Mouse (Mus musculus): ENCODE data around the gene Lta. TPM values are rescaled to one million over a fixed set of nuclear protein-coding genes. Genes with fewer than 3 reads are reported as not detected.

Gene Lta
- polyA plus RNA-seq, 1 experiment from 2014 or later: not detected

DNA sequence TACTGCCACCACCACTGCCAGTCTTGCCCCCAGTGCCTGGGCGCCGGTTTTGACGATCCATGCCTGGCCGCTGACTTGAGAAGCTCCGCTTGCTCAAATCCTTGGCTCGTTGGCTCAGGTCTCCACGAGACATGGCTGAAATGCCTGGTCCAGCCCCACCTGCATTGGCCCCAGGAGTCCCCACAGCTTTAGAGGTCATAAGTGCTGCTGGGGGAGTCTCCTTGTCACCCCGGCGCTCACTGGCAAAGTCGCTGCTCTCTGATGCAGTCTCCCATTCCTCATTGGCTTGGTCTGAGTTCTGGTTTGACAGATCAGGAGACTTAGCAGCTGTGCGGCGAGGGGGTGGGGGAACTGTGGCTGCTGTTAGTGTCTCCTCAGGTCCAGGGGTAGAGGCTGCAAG is 49.7 kb downstream of the Lta start:
- 92% methylated on average over 12 of the region's 12 CpGs for WGBS
- no peak overlapping the region for H3K4me3 ChIP-seq
- no peak overlapping the region for H3K27ac ChIP-seq
- H3K27me3 ChIP-seq (ENCODE audit: insufficient read depth, poor library complexity, severe bottlenecking): no peaks in the 10 kb centered on the region
- no peaks in the 10 kb centered on the region for H3K9me3 ChIP-seq
- H3K36me3 ChIP-seq: peaks cover 99% of the 10 kb centered on the region
- H3K4me1 ChIP-seq (replicated peaks): no peaks in the 10 kb centered on the region
- no peak for DNase-seq (ENCODE audit: low spot score)

DNA sequence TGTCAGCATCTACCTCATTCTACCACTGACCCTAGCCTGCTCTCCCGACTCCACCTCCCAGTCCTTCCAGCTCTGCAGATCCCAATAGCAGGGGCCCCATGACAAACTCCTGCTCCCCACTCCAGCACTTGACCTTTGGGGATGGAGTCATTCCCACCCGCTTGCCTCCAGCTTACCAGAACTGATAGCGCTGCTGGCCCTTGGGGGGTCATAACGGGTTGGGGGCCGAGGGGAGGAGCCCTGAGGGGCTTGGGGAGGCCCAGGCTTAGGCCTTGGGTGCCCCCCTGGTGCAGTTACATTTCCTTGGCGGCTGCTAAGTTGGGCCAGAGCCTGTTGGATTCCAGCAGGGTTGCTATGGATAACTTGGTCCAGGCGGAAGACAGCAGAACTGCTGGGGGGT is 50.5 kb downstream of the Lta start:
- no peaks in the 10 kb centered on the region for H3K27me3 ChIP-seq (ENCODE audit: insufficient read depth, poor library complexity, severe bottlenecking)
- no peaks in the 10 kb centered on the region for H3K4me1 ChIP-seq (replicated peaks)
- H3K36me3 ChIP-seq: peaks cover 99% of the 10 kb centered on the region
- no peak for DNase-seq (ENCODE audit: low spot score)
- no peaks in the 10 kb centered on the region for H3K9me3 ChIP-seq
- no peak overlapping the region for H3K27ac ChIP-seq
- no peak overlapping the region for H3K4me3 ChIP-seq
- WGBS: 84% methylated on average over 7 of the region's 7 CpGs

DNA sequence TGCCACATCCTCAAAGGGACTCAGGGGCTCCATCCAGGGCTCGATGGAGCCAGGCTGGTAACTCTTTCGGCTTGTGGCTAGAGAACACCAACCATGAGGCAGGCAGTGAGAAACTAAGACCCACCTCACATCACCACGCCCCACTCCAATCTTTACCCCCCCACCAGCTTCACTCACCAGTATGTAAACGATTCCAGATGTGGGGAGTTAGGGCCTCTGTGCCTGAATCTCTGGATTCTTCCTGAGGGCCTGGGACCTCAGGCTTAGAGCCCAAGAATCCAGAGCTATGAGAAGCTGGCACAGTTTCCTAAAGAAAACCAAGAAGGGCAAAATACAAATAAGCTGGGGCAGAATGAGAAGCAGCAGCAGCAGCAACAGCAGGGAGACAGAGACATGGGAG is 51.2 kb downstream of the Lta start:
- Histone ChIP-seq H3K36me3 (peaks cover 99% of the 10 kb centered on the region), H3K9me3 (no peaks in the 10 kb centered on the region), H3K4me3 (no peak overlapping the region), H3K27me3 (ENCODE audit: insufficient read depth, poor library complexity, severe bottlenecking) (no peaks in the 10 kb centered on the region), H3K4me1 (replicated peaks) (no peaks in the 10 kb centered on the region), H3K27ac (no peak overlapping the region)
- DNase-seq (ENCODE audit: low spot score): no peak
- WGBS: 85% methylated on average over 4 of the region's 4 CpGs

Other genes starting within 250 kb of the Lta start
- 0.09 and 0.20 TPM in 2 replicates for gene Hspa1b, start 246.1 kb downstream of the Lta start, polyA plus RNA-seq (2016; fragmentation: Nextera tagmentation; extraction: Ambion mirVana)
- gene Gm20481, start 235.4 kb downstream of the Lta start, polyA plus RNA-seq (2016; fragmentation: Nextera tagmentation; extraction: Ambion mirVana): 0.42 TPM in 1 of 2 replicates, not detected in the other
- gene Hspa1a, start 233.2 kb downstream of the Lta start, polyA plus RNA-seq (2016; fragmentation: Nextera tagmentation; extraction: Ambion mirVana): 0.90 and 1.7 TPM in 2 replicates
- gene Hspa1l, start 232.6 kb downstream of the Lta start, polyA plus RNA-seq (2016; fragmentation: Nextera tagmentation; extraction: Ambion mirVana): 0.76 and 0.78 TPM in 2 replicates
- 278 and 314 TPM in 2 replicates for gene Lsm2, start 223.5 kb downstream of the Lta start, polyA plus RNA-seq (2016; fragmentation: Nextera tagmentation; extraction: Ambion mirVana)
- 176 and 199 TPM in 2 replicates for gene Vars, start 204.4 kb downstream of the Lta start, polyA plus RNA-seq (2016; fragmentation: Nextera tagmentation; extraction: Ambion mirVana)
- gene Vwa7, start 188.8 kb downstream of the Lta start, polyA plus RNA-seq (2016; fragmentation: Nextera tagmentation; extraction: Ambion mirVana): 0.10 and 0.24 TPM in 2 replicates
- 5.2 and 5.6 TPM in 2 replicates for gene Sapcd1, start 177.3 kb downstream of the Lta start, polyA plus RNA-seq (2016; fragmentation: Nextera tagmentation; extraction: Ambion mirVana)
- 3.9 and 6.4 TPM in 2 replicates for gene Msh5, start 158.6 kb downstream of the Lta start, polyA plus RNA-seq (2016; fragmentation: Nextera tagmentation; extraction: Ambion mirVana)
- gene Clic1, start 155.4 kb downstream of the Lta start, polyA plus RNA-seq (2016; fragmentation: Nextera tagmentation; extraction: Ambion mirVana): 232 and 239 TPM in 2 replicates
- 536 and 664 TPM in 2 replicates for gene Ddah2, start 146.3 kb downstream of the Lta start, polyA plus RNA-seq (2016; fragmentation: Nextera tagmentation; extraction: Ambion mirVana)
- 0.20 and 0.27 TPM in 2 replicates for gene Ly6g6c, start 140.0 kb downstream of the Lta start, polyA plus RNA-seq (2016; fragmentation: Nextera tagmentation; extraction: Ambion mirVana)
- gene Mpig6b, start 139.2 kb downstream of the Lta start, polyA plus RNA-seq (2016; fragmentation: Nextera tagmentation; extraction: Ambion mirVana): 0.76 and 1.1 TPM in 2 replicates
- 0.76 and 0.97 TPM in 2 replicates for gene Ly6g6e, start 128.4 kb downstream of the Lta start, polyA plus RNA-seq (2016; fragmentation: Nextera tagmentation; extraction: Ambion mirVana)
- 2.1 and 2.4 TPM in 2 replicates for gene Ly6g6d, start 127.3 kb downstream of the Lta start, polyA plus RNA-seq (2016; fragmentation: Nextera tagmentation; extraction: Ambion mirVana)
- 0.67 and 0.80 TPM in 2 replicates for gene Ly6g6f, start 119.7 kb downstream of the Lta start, polyA plus RNA-seq (2016; fragmentation: Nextera tagmentation; extraction: Ambion mirVana)
- 58.2 and 67.1 TPM in 2 replicates for gene Abhd16a, start 116.1 kb downstream of the Lta start, polyA plus RNA-seq (2016; fragmentation: Nextera tagmentation; extraction: Ambion mirVana)
- not detected in 2 replicates for gene Ly6g5c, start 97.1 kb downstream of the Lta start, polyA plus RNA-seq (2016; fragmentation: Nextera tagmentation; extraction: Ambion mirVana)
- gene Ly6g5b, start 89.9 kb downstream of the Lta start, polyA plus RNA-seq (2016; fragmentation: Nextera tagmentation; extraction: Ambion mirVana): 0.90 and 1.7 TPM in 2 replicates
- gene Gpank1, start 83.9 kb downstream of the Lta start, polyA plus RNA-seq (2016; fragmentation: Nextera tagmentation; extraction: Ambion mirVana): 33.1 and 33.5 TPM in 2 replicates
- 303 and 328 TPM in 2 replicates for gene Csnk2b, start 83.3 kb downstream of the Lta start, polyA plus RNA-seq (2016; fragmentation: Nextera tagmentation; extraction: Ambion mirVana)
- 10.0 and 10.2 TPM in 2 replicates for gene D17H6S53E, start 79.0 kb downstream of the Lta start, polyA plus RNA-seq (2016; fragmentation: Nextera tagmentation; extraction: Ambion mirVana)
- gene Apom, start 73.3 kb downstream of the Lta start, polyA plus RNA-seq (2016; fragmentation: Nextera tagmentation; extraction: Ambion mirVana): 0.16 and 0.49 TPM in 2 replicates
- 70.3 and 77.6 TPM in 2 replicates for gene Bag6, start 70.2 kb downstream of the Lta start, polyA plus RNA-seq (2016; fragmentation: Nextera tagmentation; extraction: Ambion mirVana)
- 193 and 221 TPM in 2 replicates for gene Prrc2a, start 40.5 kb downstream of the Lta start, polyA plus RNA-seq (2016; fragmentation: Nextera tagmentation; extraction: Ambion mirVana)
- 4.2 and 6.5 TPM in 2 replicates for gene Aif1, start 29.3 kb downstream of the Lta start, polyA plus RNA-seq (2016; fragmentation: Nextera tagmentation; extraction: Ambion mirVana)
- gene Lst1, start 16.9 kb downstream of the Lta start, polyA plus RNA-seq (2016; fragmentation: Nextera tagmentation; extraction: Ambion mirVana): 4.8 and 11.9 TPM in 2 replicates
- gene Ltb, start 10.9 kb downstream of the Lta start, polyA plus RNA-seq (2016; fragmentation: Nextera tagmentation; extraction: Ambion mirVana): 0.17 and 0.19 TPM in 2 replicates
- gene Tnf, start 3.3 kb downstream of the Lta start, polyA plus RNA-seq (2016; fragmentation: Nextera tagmentation; extraction: Ambion mirVana): not detected in 2 replicates
- 0.42 and 0.46 TPM in 2 replicates for gene Gm16181, start 15.5 kb upstream of the Lta start, polyA plus RNA-seq (2016; fragmentation: Nextera tagmentation; extraction: Ambion mirVana)
- gene Atp6v1g2, start 28.3 kb upstream of the Lta start, polyA plus RNA-seq (2016; fragmentation: Nextera tagmentation; extraction: Ambion mirVana): 7.6 and 12.9 TPM in 2 replicates
- 10.2 and 11.6 TPM in 2 replicates for gene Nfkbil1, start 30.4 kb upstream of the Lta start, polyA plus RNA-seq (2016; fragmentation: Nextera tagmentation; extraction: Ambion mirVana)
- 661 and 692 TPM in 2 replicates for gene Ddx39b, start 36.4 kb upstream of the Lta start, polyA plus RNA-seq (2016; fragmentation: Nextera tagmentation; extraction: Ambion mirVana)
- 54.3 and 60.1 TPM in 2 replicates for gene H2-D1, start 57.4 kb upstream of the Lta start, polyA plus RNA-seq (2016; fragmentation: Nextera tagmentation; extraction: Ambion mirVana)
- gene H2-Q1, start 115.1 kb upstream of the Lta start, polyA plus RNA-seq (2016; fragmentation: Nextera tagmentation; extraction: Ambion mirVana): not detected in 2 replicates
- gene H2-Q2, start 136.9 kb upstream of the Lta start, polyA plus RNA-seq (2016; fragmentation: Nextera tagmentation; extraction: Ambion mirVana): 0.73 and 0.76 TPM in 2 replicates
- 2.2 and 2.9 TPM in 2 replicates for gene H2-Q4, start 174.3 kb upstream of the Lta start, polyA plus RNA-seq (2016; fragmentation: Nextera tagmentation; extraction: Ambion mirVana)
- gene H2-Q6, start 219.5 kb upstream of the Lta start, polyA plus RNA-seq (2016; fragmentation: Nextera tagmentation; extraction: Ambion mirVana): 0.90 and 1.4 TPM in 2 replicates
- gene H2-Q7, start 233.8 kb upstream of the Lta start, polyA plus RNA-seq (2016; fragmentation: Nextera tagmentation; extraction: Ambion mirVana): 12.1 and 14.3 TPM in 2 replicates